Mouse (Mus musculus): ENCODE results near the gene Bmp4.

Bmp4 gene

DNA sequence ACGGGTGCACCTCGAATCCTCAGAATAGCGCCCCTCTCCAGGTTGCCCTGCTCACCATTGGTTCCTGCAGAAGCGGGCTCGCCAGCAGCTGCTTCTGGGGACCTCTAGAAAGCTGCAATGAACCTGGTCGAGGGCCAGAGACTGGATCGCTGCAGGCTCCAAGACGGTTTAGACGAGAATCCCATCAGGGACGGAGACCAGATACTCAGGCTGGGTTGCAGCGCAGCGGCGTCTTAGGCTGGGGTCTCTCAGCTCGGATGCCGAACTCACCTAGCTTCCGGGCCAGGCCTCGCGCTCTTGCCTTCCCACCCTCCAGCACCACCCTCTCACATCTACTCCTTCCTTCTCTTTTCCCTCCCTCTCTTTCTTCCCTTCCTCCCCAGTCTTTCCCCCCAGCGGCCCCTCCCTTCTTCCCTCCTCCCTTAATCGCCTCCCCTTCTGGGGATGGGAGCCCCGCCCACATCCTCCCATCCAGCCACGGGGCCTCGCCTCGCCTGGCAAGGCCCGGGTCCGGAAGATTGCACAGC is at the start of gene Bmp4:
Gene Bmp4, minus strand, starts transcription at position 421 of the 527 bp plus-strand sequence.
- no peak for DNase-seq (ENCODE audit: low spot score in 2 of 2)

- DNase-seq (ENCODE audit: low spot score in 2 of 2): no peak
Observed at GRCm38 (mm10) chr14:46439461-46440048, 49.1 kb upstream of the Bmp4 start.

DNA sequence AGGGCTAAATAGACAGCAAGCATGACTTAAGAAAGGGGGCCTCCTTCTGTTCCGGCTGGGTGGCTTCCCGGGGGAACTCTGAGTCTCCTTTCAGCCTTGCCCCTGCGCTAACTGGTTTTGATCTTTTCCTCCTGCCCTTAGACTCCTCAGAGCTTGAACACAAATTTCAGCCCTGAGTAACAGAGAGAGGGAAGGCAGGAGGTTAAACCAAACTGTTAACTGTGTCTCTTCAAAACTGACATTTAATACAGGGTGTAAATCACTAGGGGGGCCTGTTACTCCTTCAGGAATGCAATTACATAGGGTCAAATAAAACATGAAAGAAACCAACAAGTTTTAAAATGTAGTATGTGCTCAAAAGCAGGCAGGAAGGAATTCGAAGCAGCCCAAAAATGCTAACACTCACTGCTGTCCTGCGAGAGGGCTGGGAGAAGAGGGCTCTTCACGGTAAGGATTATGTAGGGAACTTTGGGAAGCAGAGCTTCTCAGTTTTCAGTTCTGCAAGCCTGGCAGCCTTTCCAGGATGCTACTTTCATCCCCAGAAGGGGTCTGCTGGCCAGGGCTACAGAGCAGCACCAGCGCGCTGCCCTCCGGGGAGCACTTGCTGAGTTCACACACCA is 46.1 kb upstream of the Bmp4 start:
- no peak for DNase-seq (ENCODE audit: low spot score in 2 of 2)

GRCm38 (mm10) chr14:46430231-46430630 is 39.8 kb upstream of the Bmp4 start:
- DNase-seq (ENCODE audit: low spot score in 2 of 2): no peak

DNA sequence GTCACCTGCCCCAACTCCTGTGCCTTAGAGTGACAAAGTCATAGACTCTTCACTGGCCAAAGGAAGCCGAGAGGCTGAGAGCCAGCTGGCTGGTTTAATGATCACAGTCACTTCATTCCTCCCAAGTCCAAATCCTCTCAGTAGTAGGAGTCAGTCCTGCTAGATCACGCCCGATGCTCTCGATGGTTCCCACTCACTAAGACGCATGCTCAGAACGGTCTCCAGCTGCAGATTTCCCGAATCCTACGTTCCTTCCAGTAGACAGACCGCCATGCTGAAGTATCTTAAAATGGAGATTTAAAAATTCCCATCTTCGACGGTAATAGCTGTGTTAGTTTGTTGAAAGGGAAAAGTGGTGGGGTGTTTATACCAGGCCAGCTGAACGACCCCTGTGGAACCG is 36.8 kb upstream of the Bmp4 start:
- DNase-seq (ENCODE audit: low spot score in 2 of 2): no peak

GRCm38 (mm10) chr14:46421823-46422222 is 31.4 kb upstream of the Bmp4 start:
- no peak for DNase-seq (ENCODE audit: low spot score in 2 of 2)

GRCm38 (mm10) chr14:46419269-46419668 is 28.8 kb upstream of the Bmp4 start:
- DNase-seq (ENCODE audit: low spot score in 2 of 2): no peak

- DNase-seq (ENCODE audit: low spot score in 2 of 2): no peak
Observed at GRCm38 (mm10) chr14:46418371-46419097, 28.1 kb upstream of the Bmp4 start.

- DNase-seq (ENCODE audit: low spot score in 2 of 2): no peak
Observed at GRCm38 (mm10) chr14:46412497-46413000, 22.1 kb upstream of the Bmp4 start.

- DNase-seq (ENCODE audit: low spot score in 2 of 2): no peak
Observed at GRCm38 (mm10) chr14:46410557-46411120, 20.2 kb upstream of the Bmp4 start.

- peak in 1 of 2 experiments; percentile 12 for DNase-seq (ENCODE audit: low spot score in 2 of 2)
Observed at GRCm38 (mm10) chr14:46409016-46409415, 18.5 kb upstream of the Bmp4 start.

- DNase-seq (ENCODE audit: low spot score in 2 of 2): no peak
Observed at GRCm38 (mm10) chr14:46408319-46408718, 17.9 kb upstream of the Bmp4 start.

DNA sequence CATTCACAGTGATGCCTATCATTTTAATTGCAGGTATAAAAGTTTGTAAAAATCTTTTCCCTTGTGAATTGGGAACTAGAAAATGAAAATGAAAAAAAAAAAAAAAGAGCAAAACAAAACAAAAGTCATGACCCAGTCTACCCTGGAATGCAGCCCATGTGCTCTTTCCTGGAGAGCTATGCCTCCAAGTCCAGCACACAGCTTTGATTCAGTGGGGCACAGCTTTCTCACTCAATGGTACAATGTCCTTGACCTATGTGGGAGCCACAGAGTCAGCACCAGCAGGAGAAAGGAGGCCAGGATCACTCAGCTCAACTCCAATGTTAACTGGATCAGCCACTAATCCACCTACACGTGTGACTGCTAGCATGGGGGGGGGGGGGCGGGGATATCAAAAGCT is 9.5 kb upstream of the Bmp4 start:
- no peak for DNase-seq (ENCODE audit: low spot score in 2 of 2)

DNA sequence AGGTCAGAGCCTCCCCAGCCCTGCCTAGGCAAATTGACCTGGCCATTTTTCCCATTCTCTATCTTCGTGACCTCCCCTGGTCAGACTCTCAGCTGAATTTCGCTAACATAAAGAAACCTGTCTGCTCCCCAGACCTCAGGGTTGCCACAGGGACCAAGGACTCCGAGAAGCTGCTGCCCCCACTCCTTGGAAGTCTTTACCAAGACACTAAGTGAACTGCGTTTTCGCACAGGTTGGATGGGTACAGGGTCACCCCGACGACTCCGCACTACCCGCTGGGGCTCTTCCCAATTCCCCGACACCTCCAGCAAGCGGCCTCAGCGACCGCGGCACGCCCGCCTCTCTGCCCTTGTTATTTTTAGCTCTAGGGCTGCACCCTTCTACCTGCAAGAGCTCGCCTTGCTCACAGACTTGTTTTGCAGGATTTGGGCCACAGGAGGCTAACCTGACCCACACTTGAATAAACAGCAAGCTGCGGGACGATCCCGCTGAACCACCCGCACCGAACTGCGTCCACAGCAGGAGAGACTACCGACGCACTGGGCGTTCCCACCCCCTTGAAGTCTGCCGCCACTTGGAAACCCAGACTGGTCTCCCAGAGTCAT is 7.7 kb upstream of the Bmp4 start:
- no peak for DNase-seq (ENCODE audit: low spot score in 2 of 2)

DNA sequence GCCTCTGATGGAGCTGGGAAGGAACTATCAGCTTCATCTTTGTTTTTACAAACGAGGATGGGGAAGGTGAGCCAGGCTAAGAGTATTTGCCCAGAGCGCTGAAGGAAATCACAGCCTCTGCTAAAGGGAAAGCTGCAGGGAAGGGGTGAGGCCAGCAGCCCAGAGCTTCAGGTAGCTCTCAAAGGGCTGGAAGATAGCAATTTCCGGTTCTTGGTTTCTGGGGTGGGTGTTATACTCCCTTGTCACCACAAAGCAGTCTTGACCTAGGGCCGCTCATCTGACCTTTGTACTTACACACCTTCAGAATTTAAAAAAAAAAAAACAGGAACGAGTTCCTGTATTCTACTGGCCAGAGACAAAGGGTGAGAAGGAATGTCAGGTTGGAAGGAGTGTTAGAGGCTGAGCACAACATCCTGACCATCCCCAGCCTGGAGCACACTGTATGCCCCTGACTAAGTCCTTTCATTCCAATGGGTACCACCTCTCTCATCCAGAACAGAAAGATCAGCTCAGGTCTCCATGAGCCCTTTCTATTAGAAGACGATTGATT is 1.2 kb upstream of the Bmp4 start:
- DNase-seq (ENCODE audit: low spot score in 2 of 2): no peak

GRCm38 (mm10) chr14:46389438-46390248 is 826 bp downstream of the Bmp4 start:
- DNase-seq (ENCODE audit: low spot score in 2 of 2): no peak

- DNase-seq (ENCODE audit: low spot score in 2 of 2): no peak
Observed at GRCm38 (mm10) chr14:46388636-46389035, 1.8 kb downstream of the Bmp4 start.

GRCm38 (mm10) chr14:46387821-46388481 is 2.5 kb downstream of the Bmp4 start:
- DNase-seq (ENCODE audit: low spot score in 2 of 2): no peak

GRCm38 (mm10) chr14:46387357-46387671 is 3.2 kb downstream of the Bmp4 start:
- no peak for DNase-seq (ENCODE audit: low spot score in 2 of 2)
